Mouse (Mus musculus): ENCODE results near the gene Smdt1. TPM values are rescaled to one million over a fixed set of nuclear protein-coding genes. Genes with fewer than 3 reads are reported as not detected.
"Not testable (repeated sequence)": the region's sequence is repeated elsewhere in the genome, so short reads cannot be mapped to it uniquely, and the experiment has no call there.

Smdt1 gene
- polyA plus RNA-seq, 1 experiment from 2014 or later = 301 TPM

- not testable (repeated sequence) for H3K9me3 ChIP-seq; H3K36me3 ChIP-seq; H3K4me3 ChIP-seq (replicated peaks); H3K4me2 ChIP-seq; H3K27ac ChIP-seq; H3K9ac ChIP-seq; H3K4me1 ChIP-seq; H3K27me3 ChIP-seq (replicated peaks); ATAC-seq (ENCODE audit: insufficient read depth, low FRiP score, low read depth)
- 92% methylated on average over 10 of the region's 10 CpGs for WGBS
Measured at GRCm38 (mm10) chr15:82389916-82390315, 51.2 kb downstream of the Smdt1 start.

- not testable (repeated sequence) for ATAC-seq (ENCODE audit: insufficient read depth, low FRiP score, low read depth); H3K4me2 ChIP-seq; H3K4me1 ChIP-seq; H3K4me3 ChIP-seq (replicated peaks); H3K27ac ChIP-seq; H3K9ac ChIP-seq; H3K36me3 ChIP-seq; H3K9me3 ChIP-seq; H3K27me3 ChIP-seq (replicated peaks)
- 78% methylated on average over 2 of the region's 2 CpGs for WGBS
Measured at GRCm38 (mm10) chr15:82393922-82394321, 55.2 kb downstream of the Smdt1 start, which contains the start of gene Cyp2d11. Gene Cyp2d11 (minus strand): TSS chr15:82394022.

GRCm38 (mm10) chr15:82395955-82396354, 57.2 kb downstream of the Smdt1 start:
- H3K9me3 ChIP-seq; ATAC-seq (ENCODE audit: insufficient read depth, low FRiP score, low read depth); H3K36me3 ChIP-seq; H3K4me3 ChIP-seq (replicated peaks); H3K4me2 ChIP-seq; H3K27ac ChIP-seq; H3K4me1 ChIP-seq; H3K9ac ChIP-seq; H3K27me3 ChIP-seq (replicated peaks): not testable (repeated sequence)
- 61% methylated on average over 3 of the region's 3 CpGs for WGBS

Small RNA genes lying within 50 kb of the gene (microRNA-seq; reads per million reads assigned to microRNA genes)
- gene Mir7684 = not detected

Other genes with a start within 250 kb of the Smdt1 start
- 15.5 and 15.8 TPM in 2 replicates for gene Ccdc134, start 211.0 kb upstream of the Smdt1 start, polyA plus RNA-seq (2015; fragmentation: Nextera tagmentation; extraction: Ambion mirVana)
- 152 and 167 TPM in 2 replicates for gene Srebf2, start 191.8 kb upstream of the Smdt1 start, polyA plus RNA-seq (2015; fragmentation: Nextera tagmentation; extraction: Ambion mirVana)
- gene Shisa8, start 126.1 kb upstream of the Smdt1 start, polyA plus RNA-seq (2015; fragmentation: Nextera tagmentation; extraction: Ambion mirVana) = 0.19 TPM in 2 replicates
- gene Tnfrsf13c, start 114.6 kb upstream of the Smdt1 start, polyA plus RNA-seq (2015; fragmentation: Nextera tagmentation; extraction: Ambion mirVana) = 0.06 and 0.13 TPM in 2 replicates
- gene Cenpm, start 94.2 kb upstream of the Smdt1 start, polyA plus RNA-seq (2015; fragmentation: Nextera tagmentation; extraction: Ambion mirVana) = 51.0 and 57.6 TPM in 2 replicates
- gene 1500009C09Rik, start 86.6 kb upstream of the Smdt1 start, polyA plus RNA-seq (2015; fragmentation: Nextera tagmentation; extraction: Ambion mirVana) = 0.08 TPM in 1 of 2 replicates, not detected in the other
- 10.2 and 12.4 TPM in 2 replicates for gene Sept3, start 64.1 kb upstream of the Smdt1 start, polyA plus RNA-seq (2015; fragmentation: Nextera tagmentation; extraction: Ambion mirVana)
- gene Wbp2nl, start 40.0 kb upstream of the Smdt1 start, polyA plus RNA-seq (2015; fragmentation: Nextera tagmentation; extraction: Ambion mirVana) = 0.12 and 0.15 TPM in 2 replicates
- 79.6 and 86.8 TPM in 2 replicates for gene Naga, start within 50 bp of the Smdt1 start, polyA plus RNA-seq (2015; fragmentation: Nextera tagmentation; extraction: Ambion mirVana)
- 14.9 and 18.4 TPM in 2 replicates for gene Pheta2, start within 50 bp of the Smdt1 start, polyA plus RNA-seq (2015; fragmentation: Nextera tagmentation; extraction: Ambion mirVana)
- 403 and 420 TPM in 2 replicates for gene Ndufa6, start 15.4 kb downstream of the Smdt1 start, polyA plus RNA-seq (2015; fragmentation: Nextera tagmentation; extraction: Ambion mirVana)
- 12.1 and 14.3 TPM in 2 replicates for gene Cyp2d22, start 41.3 kb downstream of the Smdt1 start, polyA plus RNA-seq (2015; fragmentation: Nextera tagmentation; extraction: Ambion mirVana)
- not detected in 2 replicates for gene Cyp2d11, start 55.1 kb downstream of the Smdt1 start, polyA plus RNA-seq (2015; fragmentation: Nextera tagmentation; extraction: Ambion mirVana)
- gene Cyp2d10, start 68.2 kb downstream of the Smdt1 start, polyA plus RNA-seq (2015; fragmentation: Nextera tagmentation; extraction: Ambion mirVana) = 2.1 and 3.4 TPM in 2 replicates
- 0.60 TPM in 1 of 2 replicates, not detected in the other for gene Cyp2d9, start 94.5 kb downstream of the Smdt1 start, polyA plus RNA-seq (2015; fragmentation: Nextera tagmentation; extraction: Ambion mirVana)
- gene Cyp2d12, start 216.1 kb downstream of the Smdt1 start, polyA plus RNA-seq (2015; fragmentation: Nextera tagmentation; extraction: Ambion mirVana) = not detected in 2 replicates